Mouse (Mus musculus): ENCODE measurements around the gene Gpalpp1. TPM values are rescaled to one million over a fixed set of nuclear protein-coding genes. Genes with fewer than 3 reads are reported as not detected.

Gpalpp1 gene
- polyA plus RNA-seq (2017; shearing (Covaris generic)): 20.7 TPM

GRCm38 (mm10) chr14:76110396-76111221, at the start of gene Gpalpp1, which contains the start of gene Nufip1:
Gpalpp1 (minus strand) TSS chr14:76110760.
Nufip1 (plus strand) TSS chr14:76110891.

Other genes with a start within 250 kb of the Gpalpp1 start
- 0.73 TPM for gene Kctd4, start 155.8 kb downstream of the Gpalpp1 start, polyA plus RNA-seq (2017; shearing (Covaris generic))
- gene Gtf2f2, start 99.9 kb downstream of the Gpalpp1 start, polyA plus RNA-seq (2017; shearing (Covaris generic)): 50.5 TPM
- gene Nufip1, start 131 bp upstream of the Gpalpp1 start, polyA plus RNA-seq (2017; shearing (Covaris generic)): 11.5 TPM

All from CD4-positive, CD25-positive, alpha-beta regulatory T cell, adult 9 weeks (primary cell).